Mouse (Mus musculus) testis, adult 2 months (tissue): Measurements from ENCODE around the gene Tpst1.

Source experiments
- CTCF ChIP-seq: fragments of 200-500 bp; IDR thresholded peaks from 2 replicates; pipeline ENCODE4 v1.5.1; 2012; ENCODE audit warnings: low read depth, mild to moderate bottlenecking, inconsistent platforms, low read length, moderate library complexity; ENCODE audit not compliant: control insufficient read depth, insufficient read depth, insufficient replicate concordance
- POLR2A ChIP-seq: fragments of 200-500 bp; IDR thresholded peaks from 2 replicates; pipeline ENCODE4 v1.6.1; 2012; ENCODE audit warnings: low read depth, mild to moderate bottlenecking, inconsistent platforms, low read length, moderate library complexity; ENCODE audit not compliant: control insufficient read depth

DNA sequence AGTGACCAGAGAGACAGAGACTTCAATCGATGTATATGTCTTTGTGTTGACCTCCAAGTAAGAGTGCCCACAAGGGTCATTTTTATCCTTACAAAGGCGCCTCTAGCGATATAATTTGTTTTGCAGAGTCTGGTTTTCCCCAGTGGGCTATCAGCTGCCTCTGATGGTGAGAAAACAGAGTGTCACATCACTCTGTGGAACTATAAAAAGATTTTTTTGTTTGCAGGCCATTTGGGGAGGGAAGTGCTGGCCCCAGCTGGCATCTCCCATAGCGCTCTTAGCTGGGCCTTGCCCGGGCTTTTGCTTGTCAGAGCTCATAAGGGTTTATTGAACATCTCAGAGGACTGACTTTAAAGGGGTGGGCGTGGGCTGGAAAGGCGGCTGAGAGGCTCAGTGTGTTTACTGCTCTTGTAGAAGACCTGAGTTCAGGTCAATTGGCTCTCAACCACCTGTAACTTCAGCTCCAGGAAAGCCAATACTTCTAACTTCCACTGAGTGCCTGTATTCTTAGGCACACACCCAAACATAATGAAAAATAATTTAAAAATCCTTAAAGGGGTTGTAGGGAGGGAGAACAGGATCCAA, 76.7 kb downstream of the Tpst1 start:
- TF ChIP-seq CTCF (no peak), POLR2A (no peak)
